Mouse (Mus musculus): ENCODE measurements at regions not wholly inside any gene's neighbourhood (a gene's known extent, or its start where the extent isn't known, plus 50 kb on each side); places are given as distances from the start of the nearest gene placed in this dataset.
"Not testable (repeated sequence)": the region's sequence is repeated elsewhere in the genome, so short reads cannot be mapped to it uniquely, and the experiment has no call there.

DNA sequence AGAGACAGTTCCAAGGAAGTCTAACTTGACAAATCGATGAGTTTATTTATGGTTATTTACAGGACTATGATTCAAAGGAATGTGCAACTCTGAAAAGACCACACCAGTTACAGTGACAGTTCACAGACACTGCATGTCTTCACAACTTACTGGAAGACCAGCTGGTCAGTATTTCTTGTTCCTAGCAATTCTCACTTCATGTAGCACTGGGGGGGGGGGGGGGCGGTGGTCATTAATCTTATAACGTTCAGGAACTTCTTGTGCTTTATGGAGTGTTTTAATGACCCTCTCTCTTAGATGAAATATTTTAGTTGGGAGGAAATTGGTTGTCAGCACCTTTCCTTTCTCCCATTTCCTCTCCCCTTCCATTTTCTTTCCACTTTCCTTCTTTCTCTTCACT, 1752.1 kb upstream of the Cntnap5a start:
- DNase-seq = no peak

GRCm38 (mm10) chr1:113958016-113958751, 1726.4 kb upstream of the Cntnap5a start:
- DNase-seq = no peak

DNA sequence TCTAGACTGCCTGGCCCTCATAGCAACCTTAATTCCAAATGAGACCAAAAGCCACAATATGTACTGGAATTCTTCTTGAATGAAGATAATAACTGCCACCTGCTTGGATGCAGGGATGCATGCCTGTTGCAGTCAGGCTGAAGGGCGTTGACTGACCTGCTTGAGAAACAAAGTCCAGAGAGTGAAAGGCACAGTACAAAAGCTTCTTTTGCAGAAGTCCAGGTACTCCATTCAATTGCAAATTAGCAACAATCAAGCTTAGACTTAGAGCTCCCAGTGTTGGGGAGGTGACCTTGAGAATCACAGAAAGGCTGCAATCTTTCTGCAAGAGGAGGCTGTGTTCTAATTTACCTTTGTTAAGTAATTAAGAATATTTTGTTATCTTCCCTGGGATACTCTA, 1725.3 kb upstream of the Cntnap5a start:
- DNase-seq = not testable (repeated sequence)

- DNase-seq = not testable (repeated sequence)
Observed at GRCm38 (mm10) chr1:113963931-113964330, 1720.6 kb upstream of the Cntnap5a start.

GRCm38 (mm10) chr1:113964431-113964830, 1720.1 kb upstream of the Cntnap5a start:
- no peak for DNase-seq

GRCm38 (mm10) chr1:113970617-113971016, 1713.9 kb upstream of the Cntnap5a start:
- no peak for DNase-seq

GRCm38 (mm10) chr1:113980111-113980510, 1704.4 kb upstream of the Cntnap5a start:
- DNase-seq = no peak

DNA sequence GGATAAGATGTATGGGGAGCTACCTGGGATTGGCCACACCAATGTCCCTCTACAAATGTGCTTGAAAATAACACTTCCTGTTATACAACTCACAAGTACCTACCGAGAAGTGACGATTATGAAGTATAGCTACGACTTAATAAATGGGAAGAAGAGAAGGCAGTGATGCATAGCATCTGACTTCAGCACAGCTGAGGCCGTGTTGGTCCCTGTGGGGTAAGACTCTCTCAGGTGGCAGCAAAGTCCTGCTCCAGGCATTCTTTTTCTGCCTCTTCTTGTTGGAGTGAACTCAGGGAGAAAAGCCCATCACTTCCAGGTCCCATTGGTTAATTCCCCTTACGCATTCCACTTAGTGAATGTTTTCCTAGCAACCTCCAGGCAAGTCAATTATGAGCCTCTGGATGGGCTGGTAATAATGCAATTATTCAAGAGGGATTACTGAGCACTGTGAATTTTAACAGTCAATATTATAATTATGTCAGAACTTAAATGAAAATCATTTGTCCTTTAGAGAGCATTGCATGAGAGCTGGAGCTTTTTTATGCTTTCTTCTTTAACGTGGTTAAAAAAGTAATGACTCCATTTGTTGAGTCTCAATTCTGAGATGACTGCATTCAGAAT, 1694.8 kb upstream of the Cntnap5a start:
- DNase-seq = no peak

- DNase-seq = no peak
Observed at GRCm38 (mm10) chr1:113992488-113992887, 1692.1 kb upstream of the Cntnap5a start.

- no peak for DNase-seq
Observed at GRCm38 (mm10) chr1:114037877-114038276, 1646.7 kb upstream of the Cntnap5a start.

DNA sequence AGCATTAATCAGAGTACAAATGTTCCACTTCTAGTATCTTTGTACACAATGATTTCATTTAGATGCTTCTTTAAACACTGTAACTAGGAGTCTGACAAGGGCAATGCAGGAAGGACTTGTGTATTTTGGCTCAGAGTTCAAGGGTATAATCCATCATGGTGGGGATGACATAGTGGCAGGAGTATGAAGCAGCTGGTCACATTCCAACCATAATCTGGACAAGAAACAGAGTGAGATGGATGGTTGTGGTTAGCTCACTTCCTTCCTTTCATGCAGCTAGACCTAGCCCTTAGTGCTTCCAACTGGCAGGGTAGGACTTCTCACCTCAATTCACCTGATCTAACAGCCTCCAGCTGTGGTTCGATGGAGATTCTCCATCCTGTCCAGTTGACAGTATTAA, 1645.2 kb upstream of the Cntnap5a start:
- peak; percentile 33 for DNase-seq

DNA sequence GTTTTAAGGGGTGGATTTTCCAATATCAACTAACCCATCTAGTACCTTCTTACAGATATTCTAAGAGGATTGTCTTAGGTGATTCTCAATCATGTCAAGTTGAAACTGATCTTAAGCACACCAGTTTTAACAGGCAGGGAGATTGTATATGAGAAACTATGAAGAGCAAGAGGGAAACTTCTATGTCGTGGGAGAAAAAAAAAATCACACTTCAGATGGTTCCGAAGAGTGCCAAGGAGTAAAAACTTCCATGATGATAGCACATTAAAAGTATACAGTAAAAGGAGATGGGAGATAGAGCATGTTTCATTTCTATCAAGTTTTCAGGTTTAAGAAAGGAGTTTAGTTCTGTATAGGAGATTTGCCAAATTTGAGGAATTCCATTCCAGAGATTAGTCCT, 1621.5 kb upstream of the Cntnap5a start:
- no peak for DNase-seq

DNA sequence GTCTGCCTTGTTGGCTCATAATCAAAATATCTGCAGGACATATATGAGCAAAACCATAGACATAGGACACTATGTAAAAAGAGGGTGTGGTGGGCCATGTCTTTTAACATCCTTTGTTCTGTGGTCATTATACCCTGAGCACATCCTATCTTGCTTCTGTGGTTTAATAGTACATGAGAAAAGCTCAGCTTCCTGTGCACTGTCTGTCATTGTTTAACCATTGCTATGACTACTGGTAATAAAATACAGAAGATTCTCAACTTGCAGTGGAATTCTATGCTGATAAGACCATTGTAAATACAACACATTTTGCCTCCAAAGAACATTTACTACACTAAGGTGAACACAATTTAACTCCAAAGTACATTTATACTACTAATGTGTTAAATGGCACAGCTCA, 1610.0 kb upstream of the Cntnap5a start:
- DNase-seq = no peak

All from kidney, postnatal 10 days (tissue).